Mouse (Mus musculus) liver, postnatal 0 days (tissue): Measurements from ENCODE around the gene Asic1.

ENCODE experiments used
- CTCF ChIP-seq: sonication (generic); IDR thresholded peaks from 2 replicates; pipeline ENCODE4 v1.5.1; 2016; ENCODE audit warnings: antibody characterized with exemption, low read depth
- EP300 ChIP-seq: IDR thresholded peaks from 2 replicates; pipeline ENCODE4 v1.6.1; 2016; ENCODE audit warnings: antibody characterized with exemption, low read depth, mild to moderate bottlenecking

- no peak for TF ChIP-seq CTCF
- TF ChIP-seq EP300 = 0 out of 2 replicates have a peak, but pooled peaks have one; percentile 47
These were observed 48.4 kb downstream of the Asic1 start for GRCm38 (mm10) chr15:99718461-99719021.
